Mouse (Mus musculus): ENCODE measurements around the gene Iqgap1. TPM values are rescaled to one million over a fixed set of nuclear protein-coding genes. Genes with fewer than 3 reads are reported as not detected.

The Iqgap1 gene
- polyA plus RNA-seq, 1 experiment from 2014 or later, result 21.7 TPM

DNA sequence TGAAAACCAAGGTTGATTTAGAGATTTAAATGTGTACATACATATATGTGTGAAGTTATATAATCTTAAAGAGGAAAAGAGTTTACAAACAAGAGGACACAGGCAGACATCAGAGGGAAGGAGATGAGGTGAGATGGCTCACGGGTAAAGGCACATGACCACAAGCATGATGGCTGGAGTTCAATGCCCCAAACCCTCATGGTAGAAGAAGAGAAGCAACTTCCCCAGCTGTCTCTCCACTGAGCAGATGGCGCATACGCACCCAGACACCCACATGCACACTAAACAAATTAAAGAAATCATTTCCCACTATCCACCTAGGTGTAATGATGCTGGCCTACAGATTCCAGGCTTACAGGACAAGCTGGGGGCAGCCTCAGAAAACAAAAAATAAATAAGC lies 49.7 kb downstream of the Iqgap1 start:
- H3K27me3 ChIP-seq, result no peaks in the 10 kb centered on the region
- no peak overlapping the region for H3K27ac ChIP-seq
- no peak overlapping the region for H3K4me3 ChIP-seq (replicated peaks)
- no peaks in the 10 kb centered on the region for H3K9me3 ChIP-seq
- H3K36me3 ChIP-seq, result no peaks in the 10 kb centered on the region
- no peaks in the 10 kb centered on the region for H3K4me1 ChIP-seq (replicated peaks)
- no peak overlapping the region for H3K9ac ChIP-seq (replicated peaks)
- 92% methylated on average over 3 of the region's 3 CpGs for WGBS
- no peak overlapping the region for H3K4me2 ChIP-seq (replicated peaks)
- no peak for ATAC-seq

- no peaks in the 10 kb centered on the region for H3K27me3 ChIP-seq
- no peaks in the 10 kb centered on the region for H3K9me3 ChIP-seq
- ATAC-seq, result no peak
- H3K27ac ChIP-seq, result no peak overlapping the region
- no peaks in the 10 kb centered on the region for H3K36me3 ChIP-seq
- no peak overlapping the region for H3K9ac ChIP-seq (replicated peaks)
- WGBS, result 92% methylated on average over 10 of the region's 10 CpGs
- H3K4me1 ChIP-seq (replicated peaks), result no peaks in the 10 kb centered on the region
- H3K4me3 ChIP-seq (replicated peaks), result no peak overlapping the region
- H3K4me2 ChIP-seq (replicated peaks), result no peak overlapping the region
These were observed 50.3 kb downstream of the Iqgap1 start for GRCm38 (mm10) chr7:80775448-80775904.

DNA sequence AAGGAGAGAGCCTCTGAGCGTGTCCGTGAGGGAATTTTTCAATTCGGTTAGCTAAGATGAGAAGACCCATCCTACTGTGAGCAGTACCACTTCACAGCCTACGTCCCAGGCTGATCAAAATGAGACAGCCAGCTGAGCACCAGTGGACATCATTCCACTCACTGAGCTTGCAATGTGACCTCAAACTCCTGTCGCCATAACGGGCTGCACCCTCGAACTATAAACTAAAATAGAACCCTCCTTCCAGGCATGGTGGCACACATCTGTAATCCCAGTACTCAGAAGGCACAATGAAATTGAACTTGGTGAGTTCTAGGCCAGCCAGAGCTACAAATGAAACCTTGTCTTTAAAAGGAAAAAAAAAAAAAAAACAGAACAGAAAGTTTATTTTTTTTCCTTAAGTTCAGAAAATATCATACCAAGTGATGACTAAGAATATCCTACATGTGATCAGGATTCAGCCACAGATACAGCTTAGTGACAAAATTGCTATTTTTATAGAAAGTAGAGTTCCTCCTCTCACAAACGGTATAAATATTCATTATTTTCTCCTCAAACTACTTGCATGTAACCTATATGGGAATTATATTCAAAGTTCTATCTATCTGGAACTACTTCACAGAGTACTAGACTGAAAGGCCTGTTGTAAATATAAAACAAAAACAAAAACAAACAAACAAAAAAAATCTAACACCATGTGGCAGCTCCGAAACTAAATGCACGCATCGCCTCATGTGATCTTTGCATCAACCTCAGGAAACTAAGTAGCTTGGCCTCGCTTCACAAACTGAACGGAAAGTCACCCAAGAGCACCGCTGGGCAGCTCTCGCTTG lies 50.9 kb downstream of the Iqgap1 start:
- Histone ChIP-seq H3K4me2 (replicated peaks) (no peak overlapping the region), H3K27me3 (no peaks in the 10 kb centered on the region), H3K4me1 (replicated peaks) (no peaks in the 10 kb centered on the region), H3K36me3 (no peaks in the 10 kb centered on the region), H3K9me3 (no peaks in the 10 kb centered on the region), H3K27ac (no peak overlapping the region), H3K9ac (replicated peaks) (no peak overlapping the region), H3K4me3 (replicated peaks) (no peak overlapping the region)
- WGBS, result 92% methylated on average over 15 of the region's 15 CpGs
- no peak for ATAC-seq

DNA sequence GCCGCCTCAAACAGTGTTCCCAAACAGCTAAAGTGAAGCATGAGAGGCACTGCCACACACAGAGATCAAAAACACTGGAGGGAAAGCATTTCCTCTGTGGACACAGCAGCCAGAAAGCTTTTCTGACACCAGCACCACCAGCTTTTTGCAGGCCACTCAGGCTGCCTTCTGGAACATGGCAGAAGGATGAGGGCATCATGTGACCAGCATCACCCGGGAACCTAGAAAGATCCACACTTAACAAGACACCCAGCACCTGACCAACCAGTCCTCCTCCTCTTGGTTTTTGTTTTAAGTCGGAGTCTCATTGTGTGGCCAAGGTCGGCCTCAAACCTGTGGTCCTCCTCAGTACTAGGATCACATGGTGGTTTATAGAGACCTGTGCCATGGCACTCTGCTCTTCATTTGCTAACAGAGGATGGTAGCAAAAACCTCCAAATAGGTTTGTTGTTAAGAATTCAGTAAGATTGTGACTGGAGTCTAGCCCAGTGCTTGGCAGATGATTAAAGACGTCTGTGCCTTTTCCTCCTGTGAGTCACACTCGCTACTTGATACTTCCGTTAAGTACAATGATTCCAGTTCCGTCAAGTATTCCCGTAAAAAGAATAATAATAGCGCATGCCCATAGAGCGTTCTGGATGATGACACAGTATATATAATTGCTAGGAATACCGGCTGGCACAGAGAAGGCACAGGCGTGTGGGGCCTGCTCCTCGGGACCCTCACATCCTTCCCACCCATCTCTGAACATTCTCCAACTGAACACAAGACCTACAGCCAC lies 51.8 kb downstream of the Iqgap1 start:
- Histone ChIP-seq H3K4me1 (replicated peaks) (no peaks in the 10 kb centered on the region), H3K27ac (no peak overlapping the region), H3K9ac (replicated peaks) (no peak overlapping the region), H3K9me3 (no peaks in the 10 kb centered on the region), H3K36me3 (no peaks in the 10 kb centered on the region), H3K27me3 (no peaks in the 10 kb centered on the region), H3K4me2 (replicated peaks) (no peak overlapping the region), H3K4me3 (replicated peaks) (no peak overlapping the region)
- ATAC-seq, result no peak
- WGBS, result 88% methylated on average over 14 of the region's 14 CpGs

- no peak overlapping the region for H3K27ac ChIP-seq
- no peak overlapping the region for H3K9ac ChIP-seq (replicated peaks)
- ATAC-seq, result no peak
- no peak overlapping the region for H3K4me2 ChIP-seq (replicated peaks)
- H3K36me3 ChIP-seq, result peaks cover 12% of the 10 kb centered on the region
- H3K4me3 ChIP-seq (replicated peaks), result no peak overlapping the region
- no peaks in the 10 kb centered on the region for H3K9me3 ChIP-seq
- 0 out of 2 replicates have a peak, but pooled peaks cover 2% of the 10 kb centered on the region for H3K4me1 ChIP-seq (replicated peaks)
- no peaks in the 10 kb centered on the region for H3K27me3 ChIP-seq
- 70% methylated on average over 2 of the region's 2 CpGs for WGBS
These were observed 55.3 kb downstream of the Iqgap1 start for GRCm38 (mm10) chr7:80770466-80770865.

GRCm38 (mm10) chr7:80766861-80767312 lies 58.9 kb downstream of the Iqgap1 start:
- peaks cover 12% of the 10 kb centered on the region for H3K36me3 ChIP-seq
- H3K4me1 ChIP-seq (replicated peaks), result peaks cover 24% of the 10 kb centered on the region
- no peaks in the 10 kb centered on the region for H3K9me3 ChIP-seq
- WGBS, result 86% methylated on average over 11 of the region's 11 CpGs
- no peak for ATAC-seq
- H3K27me3 ChIP-seq, result no peaks in the 10 kb centered on the region
- H3K4me2 ChIP-seq (replicated peaks), result no peak overlapping the region
- no peak overlapping the region for H3K9ac ChIP-seq (replicated peaks)
- no peak overlapping the region for H3K27ac ChIP-seq
- no peak overlapping the region for H3K4me3 ChIP-seq (replicated peaks)

GRCm38 (mm10) chr7:80766072-80766471 lies 59.7 kb downstream of the Iqgap1 start:
- 72% methylated on average over 3 of the region's 3 CpGs for WGBS
- Histone ChIP-seq H3K27ac (no peak overlapping the region), H3K4me3 (replicated peaks) (no peak overlapping the region), H3K9me3 (no peaks in the 10 kb centered on the region), H3K4me1 (replicated peaks) (peaks cover 24% of the 10 kb centered on the region), H3K9ac (replicated peaks) (no peak overlapping the region), H3K27me3 (no peaks in the 10 kb centered on the region), H3K36me3 (peaks cover 12% of the 10 kb centered on the region), H3K4me2 (replicated peaks) (no peak overlapping the region)
- ATAC-seq, result no peak

- H3K4me2 ChIP-seq (replicated peaks), result peak overlapping the region; percentile 4; the same call in 1 of the 2 replicates
- H3K9ac ChIP-seq (replicated peaks), result no peak overlapping the region
- no peaks in the 10 kb centered on the region for H3K9me3 ChIP-seq
- 46% methylated on average over 7 of the region's 7 CpGs for WGBS
- H3K4me3 ChIP-seq (replicated peaks), result no peak overlapping the region
- H3K36me3 ChIP-seq, result peaks cover 21% of the 10 kb centered on the region
- H3K4me1 ChIP-seq (replicated peaks), result peaks cover 24% of the 10 kb centered on the region
- peak overlapping the region; percentile 77 for H3K27ac ChIP-seq
- ATAC-seq, result peak; percentile 60; the same call in 1 of the 2 replicates
- H3K27me3 ChIP-seq, result no peaks in the 10 kb centered on the region
These were observed 61.8 kb downstream of the Iqgap1 start for GRCm38 (mm10) chr7:80763864-80764437.

GRCm38 (mm10) chr7:80762297-80762696 lies 63.5 kb downstream of the Iqgap1 start:
- H3K4me2 ChIP-seq (replicated peaks), result no peak overlapping the region
- H3K27me3 ChIP-seq, result no peaks in the 10 kb centered on the region
- H3K4me3 ChIP-seq (replicated peaks), result no peak overlapping the region
- 83% methylated on average over 8 of the region's 8 CpGs for WGBS
- peaks cover 24% of the 10 kb centered on the region for H3K4me1 ChIP-seq (replicated peaks)
- no peak for ATAC-seq
- H3K9me3 ChIP-seq, result no peaks in the 10 kb centered on the region
- no peak overlapping the region for H3K27ac ChIP-seq
- H3K36me3 ChIP-seq, result peaks cover 35% of the 10 kb centered on the region
- H3K9ac ChIP-seq (replicated peaks), result no peak overlapping the region

GRCm38 (mm10) chr7:80754086-80754485 lies 71.7 kb downstream of the Iqgap1 start:
- no peak overlapping the region for H3K27ac ChIP-seq
- WGBS, result 91% methylated on average over 2 of the region's 2 CpGs
- no peak overlapping the region for H3K9ac ChIP-seq (replicated peaks)
- ATAC-seq, result no peak
- H3K36me3 ChIP-seq, result peaks cover 69% of the 10 kb centered on the region
- no peaks in the 10 kb centered on the region for H3K4me1 ChIP-seq (replicated peaks)
- H3K4me3 ChIP-seq (replicated peaks), result no peak overlapping the region
- H3K27me3 ChIP-seq, result no peaks in the 10 kb centered on the region
- no peaks in the 10 kb centered on the region for H3K9me3 ChIP-seq
- H3K4me2 ChIP-seq (replicated peaks), result no peak overlapping the region

- H3K27me3 ChIP-seq, result no peaks in the 10 kb centered on the region
- H3K36me3 ChIP-seq, result peaks cover 70% of the 10 kb centered on the region
- 96% methylated on average over 2 of the region's 2 CpGs for WGBS
- no peak for ATAC-seq
- no peak overlapping the region for H3K4me3 ChIP-seq (replicated peaks)
- no peaks in the 10 kb centered on the region for H3K4me1 ChIP-seq (replicated peaks)
- no peak overlapping the region for H3K9ac ChIP-seq (replicated peaks)
- H3K4me2 ChIP-seq (replicated peaks), result no peak overlapping the region
- no peaks in the 10 kb centered on the region for H3K9me3 ChIP-seq
- no peak overlapping the region for H3K27ac ChIP-seq
These were observed 72.2 kb downstream of the Iqgap1 start for GRCm38 (mm10) chr7:80753613-80754012.

GRCm38 (mm10) chr7:80749624-80750023 lies 76.2 kb downstream of the Iqgap1 start:
- WGBS, result 46% methylated on average over 6 of the region's 6 CpGs
- ATAC-seq, result no peak
- H3K27ac ChIP-seq, result no peak overlapping the region
- H3K9me3 ChIP-seq, result no peaks in the 10 kb centered on the region
- H3K4me2 ChIP-seq (replicated peaks), result no peak overlapping the region
- H3K4me1 ChIP-seq (replicated peaks), result peaks cover 25% of the 10 kb centered on the region
- H3K36me3 ChIP-seq, result peaks cover 53% of the 10 kb centered on the region
- H3K4me3 ChIP-seq (replicated peaks), result no peak overlapping the region
- H3K9ac ChIP-seq (replicated peaks), result no peak overlapping the region
- H3K27me3 ChIP-seq, result no peaks in the 10 kb centered on the region

All from midbrain, embryonic 13.5 days (tissue).